Mouse (Mus musculus) lung, embryonic 16.5 days (tissue): ENCODE data around the gene Dennd1a. TPM values are rescaled to one million over a fixed set of nuclear protein-coding genes. Genes with fewer than 3 reads are reported as not detected.

Experiments used
- ATAC-seq: fragments of 200-750 bp; cut with Nextera tagmentation; 2 replicates; pipeline ENCODE4 v1.8.0; 2017; ENCODE audit warnings: low read depth, mild to moderate bottlenecking, moderate library complexity
- H3K27ac ChIP-seq: fragments of 300-500 bp; sonication (generic); 2 replicates; pipeline ENCODE4 v1.5.1; 2014; ENCODE audit warnings: mild to moderate bottlenecking, control low read depth, low read length
- H3K27me3 ChIP-seq: fragments of 300-500 bp; sonication (generic); 2 replicates; pipeline ENCODE4 v1.6.1; 2014; ENCODE audit warnings: low read depth, low read length, mixed read lengths; ENCODE audit not compliant: control insufficient read depth, insufficient read depth
- H3K36me3 ChIP-seq: fragments of 300-500 bp; sonication (generic); 2 replicates; pipeline ENCODE4 v1.6.1; 2014; ENCODE audit warnings: low read length; ENCODE audit not compliant: control insufficient read depth, insufficient read depth
- H3K4me1 ChIP-seq: fragments of 300-500 bp; sonication (generic); replicated peaks from 2 replicates; pipeline ENCODE4 v1.6.1; 2014; ENCODE audit warnings: low read length, mixed read lengths; ENCODE audit not compliant: control insufficient read depth, insufficient read depth
- H3K4me2 ChIP-seq: fragments of 300-500 bp; sonication (generic); 2 replicates; pipeline ENCODE4 v1.6.1; 2014; ENCODE audit warnings: low read depth, low read length, control low read depth
- H3K4me3 ChIP-seq: fragments of 300-500 bp; sonication (generic); 2 replicates; pipeline ENCODE4 v1.5.1; 2014; ENCODE audit warnings: mild to moderate bottlenecking, low read length, control low read depth
- H3K9ac ChIP-seq: fragments of 300-500 bp; sonication (generic); 2 replicates; pipeline ENCODE4 v1.6.1; 2014; ENCODE audit warnings: low read length, control low read depth
- H3K9me3 ChIP-seq: fragments of 300-500 bp; sonication (generic); 2 replicates; pipeline ENCODE4 v1.6.1; 2016; ENCODE audit warnings: low read length; ENCODE audit not compliant: control insufficient read depth
- whole genome bisulfite sequencing: fragments of 180-500 bp; shearing (Covaris S2); extraction: QIAGEN DNeasy Blood & Tissue Kit; methylation state at CpG from one replicate; pipeline ENCODE4 v1.1.7; 2014; 5-methylcytosine and 5-hydroxymethylcytosine counted together
- polyA plus RNA-seq: library from polyadenylated mRNA; unstranded; fragments of >200 nt; fragmentation: Nextera tagmentation; extraction: Ambion mirVana; gene quantifications from 2 replicates; pipeline ENCODE4 v1.2.1, GENCODE M21; 2015

Gene Dennd1a
- polyA plus RNA-seq, 1 experiment from 2014 or later = 11.7 TPM

GRCm38 (mm10) chr2:38263653-38264052 is 23.5 kb downstream of the Dennd1a start:
- Histone ChIP-seq H3K36me3 (no peaks in the 10 kb centered on the region), H3K9ac (no peak overlapping the region), H3K27ac (no peak overlapping the region), H3K4me3 (no peak overlapping the region), H3K27me3 (no peaks in the 10 kb centered on the region), H3K9me3 (no peaks in the 10 kb centered on the region), H3K4me2 (no peak overlapping the region), H3K4me1 (no peaks in the 10 kb centered on the region)
- ATAC-seq = no peak
- WGBS = 50% methylated on average over 2 of the region's 2 CpGs

GRCm38 (mm10) chr2:38259052-38259451 is 28.1 kb downstream of the Dennd1a start:
- Histone ChIP-seq H3K4me3 (no peak overlapping the region), H3K9ac (no peak overlapping the region), H3K4me2 (no peak overlapping the region), H3K27me3 (no peaks in the 10 kb centered on the region), H3K9me3 (no peaks in the 10 kb centered on the region), H3K36me3 (no peaks in the 10 kb centered on the region), H3K27ac (no peak overlapping the region), H3K4me1 (no peaks in the 10 kb centered on the region)
- no peak for ATAC-seq

GRCm38 (mm10) chr2:38237616-38238015 is 49.6 kb downstream of the Dennd1a start:
- Histone ChIP-seq H3K27ac (no peak overlapping the region), H3K4me3 (no peak overlapping the region), H3K36me3 (no peaks in the 10 kb centered on the region; the same call in 1 of the 2 replicates), H3K27me3 (no peaks in the 10 kb centered on the region), H3K9ac (no peak overlapping the region), H3K4me1 (no peaks in the 10 kb centered on the region), H3K4me2 (no peak overlapping the region), H3K9me3 (no peaks in the 10 kb centered on the region)
- ATAC-seq = no peak
- 75% methylated on average over 1 of the region's 1 CpGs for WGBS

GRCm38 (mm10) chr2:38235593-38235992 is 51.6 kb downstream of the Dennd1a start:
- H3K27me3 ChIP-seq = no peaks in the 10 kb centered on the region
- H3K9me3 ChIP-seq = no peaks in the 10 kb centered on the region
- H3K9ac ChIP-seq = no peak overlapping the region
- H3K4me3 ChIP-seq = no peak overlapping the region
- no peak overlapping the region for H3K4me2 ChIP-seq
- no peak for ATAC-seq
- H3K4me1 ChIP-seq = no peaks in the 10 kb centered on the region
- WGBS = 71% methylated on average over 2 of the region's 2 CpGs
- no peaks in the 10 kb centered on the region for H3K36me3 ChIP-seq
- H3K27ac ChIP-seq = no peak overlapping the region

- Histone ChIP-seq H3K9ac (no peak overlapping the region), H3K4me2 (no peak overlapping the region), H3K4me1 (no peaks in the 10 kb centered on the region), H3K4me3 (no peak overlapping the region), H3K9me3 (no peaks in the 10 kb centered on the region), H3K27me3 (no peaks in the 10 kb centered on the region), H3K36me3 (no peaks in the 10 kb centered on the region), H3K27ac (no peak overlapping the region)
- ATAC-seq = no peak
- 84% methylated on average over 5 of the region's 5 CpGs for WGBS
These were observed 57.3 kb downstream of the Dennd1a start for GRCm38 (mm10) chr2:38229882-38230281.

GRCm38 (mm10) chr2:38223759-38224158 is 63.4 kb downstream of the Dennd1a start:
- Histone ChIP-seq H3K27me3 (no peaks in the 10 kb centered on the region), H3K4me3 (no peak overlapping the region), H3K4me2 (no peak overlapping the region), H3K9ac (no peak overlapping the region), H3K4me1 (no peaks in the 10 kb centered on the region), H3K36me3 (no peaks in the 10 kb centered on the region), H3K9me3 (no peaks in the 10 kb centered on the region), H3K27ac (no peak overlapping the region)
- ATAC-seq = no peak
- 64% methylated on average over 2 of the region's 2 CpGs for WGBS

- no peak overlapping the region for H3K4me3 ChIP-seq
- H3K27ac ChIP-seq = no peak overlapping the region
- no peaks in the 10 kb centered on the region for H3K4me1 ChIP-seq
- H3K36me3 ChIP-seq = no peaks in the 10 kb centered on the region
- no peak overlapping the region for H3K4me2 ChIP-seq
- ATAC-seq = no peak
- H3K9ac ChIP-seq = no peak overlapping the region
- H3K9me3 ChIP-seq = no peaks in the 10 kb centered on the region
- H3K27me3 ChIP-seq = no peaks in the 10 kb centered on the region
These were observed 65.7 kb downstream of the Dennd1a start for GRCm38 (mm10) chr2:38221461-38221860.

GRCm38 (mm10) chr2:38220687-38221435 is 66.3 kb downstream of the Dennd1a start:
- Histone ChIP-seq H3K9ac (no peak overlapping the region), H3K36me3 (no peaks in the 10 kb centered on the region), H3K27me3 (no peaks in the 10 kb centered on the region), H3K9me3 (no peaks in the 10 kb centered on the region), H3K4me1 (no peaks in the 10 kb centered on the region), H3K4me3 (no peak overlapping the region), H3K4me2 (no peak overlapping the region), H3K27ac (no peak overlapping the region)
- ATAC-seq = no peak
- 49% methylated on average over 4 of the region's 4 CpGs for WGBS

GRCm38 (mm10) chr2:38219666-38220065 is 67.5 kb downstream of the Dennd1a start:
- no peak for ATAC-seq
- WGBS = 95% methylated on average over 2 of the region's 2 CpGs
- no peak overlapping the region for H3K4me2 ChIP-seq
- H3K4me3 ChIP-seq = no peak overlapping the region
- no peak overlapping the region for H3K27ac ChIP-seq
- H3K27me3 ChIP-seq = no peaks in the 10 kb centered on the region
- H3K36me3 ChIP-seq = no peaks in the 10 kb centered on the region
- no peaks in the 10 kb centered on the region for H3K4me1 ChIP-seq
- H3K9ac ChIP-seq = no peak overlapping the region
- no peaks in the 10 kb centered on the region for H3K9me3 ChIP-seq

- no peaks in the 10 kb centered on the region for H3K36me3 ChIP-seq
- peaks cover 2% of the 10 kb centered on the region; the same call in 1 of the 2 replicates for H3K9me3 ChIP-seq
- H3K27me3 ChIP-seq = no peaks in the 10 kb centered on the region
- no peaks in the 10 kb centered on the region for H3K4me1 ChIP-seq
- no peak for ATAC-seq
- no peak overlapping the region for H3K9ac ChIP-seq
- no peak overlapping the region for H3K4me3 ChIP-seq
- 38% methylated on average over 1 of the region's 1 CpGs for WGBS
- H3K4me2 ChIP-seq = no peak overlapping the region
- H3K27ac ChIP-seq = no peak overlapping the region
These were observed 74.1 kb downstream of the Dennd1a start for GRCm38 (mm10) chr2:38213041-38213440.
